Mouse (Mus musculus) neural tube, embryonic 11.5 days (tissue): ENCODE measurements around the gene Zmynd10. TPM values are rescaled to one million over a fixed set of nuclear protein-coding genes. Genes with fewer than 3 reads are reported as not detected.
"Not testable (repeated sequence)": the region's sequence is repeated elsewhere in the genome, so short reads cannot be mapped to it uniquely, and the experiment has no call there.

Experiments used
- ATAC-seq: fragments of 200-750 bp; cut with Nextera tagmentation; 2 replicates; pipeline ENCODE4 v1.8.0; 2017; ENCODE audit warnings: moderate number of reproducible peaks, mild to moderate bottlenecking, moderate TSS enrichment, moderate library complexity; ENCODE audit not compliant: insufficient read depth, low FRiP score, low TSS enrichment
- DNase-seq: peaks from one replicate; pipeline ENCODE4 v3.0.0-alpha.2; 2015; ENCODE audit warnings: low spot score
- H3K27ac ChIP-seq: fragments of 300-500 bp; sonication (generic); 2 replicates; pipeline ENCODE4 v1.5.1; 2014; ENCODE audit warnings: low read depth, mild to moderate bottlenecking, low read length
- H3K27me3 ChIP-seq: fragments of 300-500 bp; sonication (generic); 2 replicates; pipeline ENCODE4 v1.6.1; 2014; ENCODE audit warnings: mild to moderate bottlenecking, low read length, mixed read lengths; ENCODE audit not compliant: control insufficient read depth, insufficient read depth
- H3K36me3 ChIP-seq: fragments of 300-500 bp; sonication (generic); 2 replicates; pipeline ENCODE4 v1.6.1; 2014; ENCODE audit warnings: mild to moderate bottlenecking, low read length, moderate library complexity, mixed read lengths; ENCODE audit not compliant: control insufficient read depth, insufficient read depth
- H3K4me1 ChIP-seq: fragments of 300-500 bp; sonication (generic); 2 replicates; pipeline ENCODE4 v1.6.1; 2014; ENCODE audit warnings: low read length, mixed read lengths; ENCODE audit not compliant: control insufficient read depth, insufficient read depth
- H3K4me2 ChIP-seq: fragments of 300-500 bp; sonication (generic); 2 replicates; pipeline ENCODE4 v1.6.1; 2014; ENCODE audit warnings: low read depth, mild to moderate bottlenecking, moderate library complexity
- H3K4me3 ChIP-seq: fragments of 300-500 bp; sonication (generic); 2 replicates; pipeline ENCODE4 v1.5.1; 2014; ENCODE audit warnings: low read depth, low read length
- H3K9ac ChIP-seq: fragments of 300-500 bp; sonication (generic); 2 replicates; pipeline ENCODE4 v1.6.1; 2014; ENCODE audit warnings: mild to moderate bottlenecking, low read length
- H3K9me3 ChIP-seq: fragments of 300-500 bp; sonication (generic); 2 replicates; pipeline ENCODE4 v1.6.1; 2016; ENCODE audit warnings: low read length; ENCODE audit not compliant: control insufficient read depth
- WGBS: fragments of 180-500 bp; shearing (Covaris S2); extraction: QIAGEN DNeasy Blood & Tissue Kit; methylation state at CpG from one replicate; pipeline ENCODE4 v1.1.7; 2014; 5-methylcytosine and 5-hydroxymethylcytosine counted together
- polyA plus RNA-seq: library from polyadenylated mRNA; unstranded; fragments of >200 nt; fragmentation: Nextera tagmentation; extraction: Ambion mirVana; gene quantifications from 2 replicates; pipeline ENCODE4 v1.2.1, GENCODE M21; 2014

Gene Zmynd10
- polyA plus RNA-seq, 1 experiment from 2014 or later = 0.65 TPM

DNA sequence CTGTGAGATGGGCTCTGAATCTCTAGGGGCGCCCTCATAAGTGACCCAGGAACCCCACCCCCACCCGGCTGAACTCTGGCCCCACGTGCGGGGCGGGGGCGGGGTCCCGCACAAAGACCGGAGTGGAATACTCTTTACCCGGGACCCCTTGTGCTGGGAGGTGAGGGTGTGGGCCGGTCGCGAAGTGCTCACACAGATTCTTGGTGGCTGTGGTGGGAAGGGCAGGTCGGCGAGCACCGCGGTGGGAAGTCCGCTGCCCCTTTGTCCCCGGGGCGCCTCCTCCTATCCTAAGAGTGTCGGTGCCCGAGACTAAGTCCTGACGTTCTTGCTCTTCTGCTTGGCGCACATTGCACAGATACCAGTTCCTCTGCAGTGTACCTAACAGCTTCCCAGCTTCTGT is 22.2 kb downstream of the Zmynd10 start:
- peak; percentile 39 for ATAC-seq
- Histone ChIP-seq H3K9me3 (no peaks in the 10 kb centered on the region), H3K4me3 (peak overlapping the region; percentile 76), H3K27me3 (no peaks in the 10 kb centered on the region), H3K9ac (peak overlapping the region; percentile 79), H3K27ac (peak overlapping the region; percentile 54), H3K4me2 (peak overlapping the region; percentile 74), H3K36me3 (peaks cover 16% of the 10 kb centered on the region), H3K4me1 (peaks cover 25% of the 10 kb centered on the region)
- DNase-seq = no peak
- WGBS = 0% methylated on average over 22 of the region's 23 CpGs

GRCm38 (mm10) chr9:107570016-107570415 is 22.9 kb downstream of the Zmynd10 start:
- Histone ChIP-seq H3K4me3 (peak overlapping the region; percentile 76), H3K9me3 (no peaks in the 10 kb centered on the region), H3K4me2 (peak overlapping the region; percentile 74), H3K27ac (no peak overlapping the region), H3K27me3 (no peaks in the 10 kb centered on the region), H3K4me1 (peaks cover 25% of the 10 kb centered on the region), H3K36me3 (peaks cover 16% of the 10 kb centered on the region), H3K9ac (peak overlapping the region; percentile 79)
- DNase-seq (no peak), ATAC-seq (no peak)
- 61% methylated on average over 13 of the region's 13 CpGs for WGBS

DNA sequence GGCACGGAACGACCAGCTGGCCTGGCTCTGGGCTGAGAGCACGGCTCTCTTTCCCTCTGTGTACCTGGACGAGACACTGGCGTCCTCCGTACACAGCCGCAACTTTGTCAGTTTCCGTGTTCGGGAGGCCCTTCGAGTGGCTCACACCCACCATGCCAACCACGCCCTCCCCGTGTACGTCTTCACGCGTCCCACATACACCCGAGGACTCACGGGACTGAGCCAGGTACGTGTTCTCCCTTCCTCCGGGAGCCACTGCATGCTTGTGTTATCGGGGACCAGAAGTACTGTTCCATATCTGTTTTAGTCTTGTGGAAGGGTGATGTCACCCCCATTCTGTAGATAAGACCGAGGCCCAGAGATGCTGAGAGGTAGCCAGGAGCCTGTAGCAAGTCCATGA is 23.7 kb downstream of the Zmynd10 start:
- Histone ChIP-seq H3K4me2 (peak overlapping the region; percentile 74), H3K36me3 (peaks cover 16% of the 10 kb centered on the region), H3K9ac (no peak overlapping the region), H3K4me1 (peaks cover 25% of the 10 kb centered on the region), H3K27me3 (no peaks in the 10 kb centered on the region), H3K4me3 (peak overlapping the region; percentile 76; the same call in 1 of the 2 replicates), H3K27ac (no peak overlapping the region), H3K9me3 (no peaks in the 10 kb centered on the region)
- 96% methylated on average over 21 of the region's 21 CpGs for WGBS
- no peak for DNase-seq
- ATAC-seq = no peak

- no peak overlapping the region for H3K4me3 ChIP-seq
- no peak overlapping the region for H3K9ac ChIP-seq
- WGBS = 95% methylated on average over 22 of the region's 22 CpGs
- H3K4me1 ChIP-seq = peaks cover 25% of the 10 kb centered on the region
- H3K9me3 ChIP-seq = no peaks in the 10 kb centered on the region
- no peak overlapping the region for H3K4me2 ChIP-seq
- H3K27ac ChIP-seq = no peak overlapping the region
- H3K36me3 ChIP-seq = peaks cover 16% of the 10 kb centered on the region
- H3K27me3 ChIP-seq = no peaks in the 10 kb centered on the region
- no peak for DNase-seq
- ATAC-seq = no peak
These were observed 24.6 kb downstream of the Zmynd10 start for GRCm38 (mm10) chr9:107571534-107572326.

DNA sequence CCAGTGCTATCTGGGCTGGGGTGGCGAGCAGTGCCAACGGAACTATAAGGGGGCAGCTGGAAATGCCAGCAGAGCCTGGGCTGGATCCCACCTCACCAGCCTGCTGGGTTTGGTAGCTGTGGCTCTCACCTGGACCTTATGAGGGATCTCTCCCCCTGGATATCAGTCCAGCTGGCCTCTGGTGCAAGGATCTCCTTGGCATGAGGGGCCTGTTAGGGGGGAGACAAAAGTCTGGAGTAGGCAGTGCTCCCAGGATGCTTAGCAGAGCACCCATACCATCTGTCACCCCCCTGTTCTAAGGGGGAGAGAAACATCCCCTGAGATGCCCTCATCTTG is 25.2 kb downstream of the Zmynd10 start:
- Histone ChIP-seq H3K4me1 (peaks cover 26% of the 10 kb centered on the region), H3K36me3 (peaks cover 16% of the 10 kb centered on the region), H3K4me2 (no peak overlapping the region), H3K27ac (no peak overlapping the region), H3K4me3 (no peak overlapping the region), H3K9ac (no peak overlapping the region), H3K9me3 (no peaks in the 10 kb centered on the region), H3K27me3 (no peaks in the 10 kb centered on the region)
- ATAC-seq (no peak), DNase-seq (no peak)
- WGBS = 96% methylated on average over 2 of the region's 2 CpGs

DNA sequence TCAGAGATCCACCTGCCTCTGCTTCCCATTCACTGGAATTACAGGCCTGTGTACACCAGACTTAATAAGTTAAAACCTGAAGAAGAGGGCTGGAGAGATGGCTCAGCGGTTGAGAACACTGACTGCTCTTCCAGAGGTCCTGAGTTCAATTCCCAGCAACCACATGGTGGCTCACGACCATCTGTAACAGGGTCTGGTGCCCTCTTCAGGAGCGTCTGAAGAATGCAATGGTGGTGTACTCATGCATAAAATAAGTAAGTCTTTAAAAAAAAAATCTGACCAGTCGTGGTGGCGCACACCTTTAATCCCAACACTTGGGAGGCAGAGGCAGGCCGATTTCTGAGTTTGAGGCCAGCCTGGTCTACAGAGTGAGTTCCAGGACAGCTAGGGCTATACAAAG is 26.7 kb downstream of the Zmynd10 start:
- not testable (repeated sequence) for H3K27ac ChIP-seq, H3K4me3 ChIP-seq, H3K27me3 ChIP-seq, ATAC-seq, H3K9me3 ChIP-seq, H3K9ac ChIP-seq, DNase-seq, H3K4me2 ChIP-seq
- Histone ChIP-seq H3K36me3 (peaks cover 16% of the 10 kb centered on the region), H3K4me1 (peaks cover 21% of the 10 kb centered on the region)
- WGBS = 84% methylated on average over 6 of the region's 6 CpGs

DNA sequence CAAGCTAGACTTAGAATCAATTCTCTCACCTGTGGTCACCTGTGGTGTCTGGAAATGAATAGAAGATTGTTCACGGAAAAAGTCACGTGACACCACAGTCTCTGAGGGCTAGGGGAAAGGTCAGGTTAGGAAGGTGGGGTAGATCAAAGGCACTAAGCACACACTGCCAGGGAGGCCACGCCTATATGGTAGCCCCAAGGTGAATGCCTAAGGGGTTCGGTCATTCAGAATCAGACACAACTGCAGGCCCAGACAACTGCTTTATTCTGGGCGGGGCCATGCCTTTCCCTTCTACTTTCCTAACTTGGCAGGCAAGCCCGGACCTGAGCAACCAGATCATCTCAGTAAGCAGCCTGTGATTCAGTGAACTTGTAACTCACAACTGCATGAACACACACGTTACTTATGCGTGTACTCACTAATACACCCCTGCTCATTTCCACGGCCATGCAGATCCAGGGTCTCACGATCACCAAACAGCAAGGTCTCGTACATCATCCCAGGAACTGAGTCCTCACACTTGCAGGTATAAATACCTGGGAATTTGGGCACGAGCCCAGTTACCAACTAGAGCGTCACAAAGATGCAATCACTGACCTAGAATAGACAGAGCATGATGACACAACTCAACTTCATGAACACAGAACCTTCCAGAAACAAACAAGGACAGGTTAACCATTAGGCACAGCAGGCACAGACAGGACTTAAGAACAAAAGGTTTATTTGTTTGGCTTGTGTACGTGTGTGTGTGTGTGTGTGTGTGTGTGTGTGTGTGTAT is 28.7 kb downstream of the Zmynd10 start:
- no peak for ATAC-seq

DNA sequence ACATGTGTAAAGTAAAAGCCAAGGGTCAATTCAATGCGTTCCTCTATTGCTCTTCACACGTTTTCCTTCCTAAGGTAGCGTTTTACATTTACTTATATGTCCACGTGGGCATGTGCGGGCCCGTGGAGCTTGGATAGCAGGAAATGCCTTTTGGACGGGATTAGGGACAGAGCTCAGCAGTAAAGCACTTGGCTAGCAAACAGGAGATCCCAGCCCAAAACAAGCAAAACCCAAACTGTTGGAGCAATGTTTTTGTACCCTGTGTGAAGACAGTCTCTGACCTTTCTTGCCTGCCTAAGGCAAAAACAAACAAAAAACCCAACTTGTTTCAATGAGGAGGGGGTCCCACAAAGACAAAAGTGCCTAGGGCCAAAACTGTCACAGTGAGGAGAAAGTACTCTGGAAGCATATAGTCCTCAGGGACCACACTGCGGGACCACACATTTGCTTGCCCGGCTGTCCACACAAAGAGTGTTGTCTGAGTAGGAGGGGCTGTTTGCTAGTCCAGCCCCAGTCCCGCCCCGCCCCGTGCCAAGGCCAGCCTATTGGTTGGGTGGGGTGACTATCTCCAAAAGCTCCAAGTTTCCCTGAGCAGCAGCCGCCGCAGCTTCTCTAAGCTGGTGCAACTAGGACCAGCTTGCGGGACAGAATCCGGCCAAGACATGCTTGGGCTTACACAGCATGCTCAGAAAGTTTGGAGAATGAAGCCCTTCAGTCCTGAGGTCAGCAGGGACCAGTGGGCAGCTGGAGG is 29.4 kb downstream of the Zmynd10 start, which contains the start of gene Hyal1:
Gene Hyal1, plus strand, starts transcription at position 571 of the 751 bp plus-strand sequence.
- Histone ChIP-seq H3K4me2 (peak within 1 kb of the TSS; percentile 51), H3K4me1 (peaks cover 15% of the 10 kb centered on the region), H3K9ac (peak within 1 kb of the TSS; percentile 43), H3K4me3 (peak within 1 kb of the TSS; percentile 21; the same call in 1 of the 2 replicates), H3K9me3 (no peaks in the 10 kb centered on the region), H3K36me3 (peaks cover 10% of the 10 kb centered on the region), H3K27me3 (no peaks in the 10 kb centered on the region), H3K27ac (no peak within 1 kb of the TSS)
- peak; percentile 81 for DNase-seq
- 29% methylated on average over 16 of the region's 16 CpGs for WGBS
- ATAC-seq = peak; percentile 71; the same call in 1 of the 2 replicates

More for the DNA sequence above, 28.7 kb downstream of the Zmynd10 start:
- no peak overlapping the region for H3K4me2 ChIP-seq
- no peak overlapping the region for H3K4me3 ChIP-seq
- peaks cover 15% of the 10 kb centered on the region for H3K36me3 ChIP-seq
- no peak overlapping the region for H3K9ac ChIP-seq
- H3K27me3 ChIP-seq = no peaks in the 10 kb centered on the region
- DNase-seq = no peak
- no peak overlapping the region for H3K27ac ChIP-seq
- peaks cover 18% of the 10 kb centered on the region for H3K4me1 ChIP-seq
- WGBS = 86% methylated on average over 14 of the region's 14 CpGs
- no peaks in the 10 kb centered on the region for H3K9me3 ChIP-seq
